Mouse (Mus musculus) brain, embryonic 14.5 days (tissue): ENCODE measurements at regions not wholly inside any gene's neighbourhood (a gene's known extent, or its start where the extent isn't known, plus 50 kb on each side); places are given as distances from the start of the nearest gene placed in this dataset.

Experiments
- DNase-seq: peaks from one replicate; pipeline ENCODE4 v3.0.0-alpha.2; 2011; ENCODE audit warnings: low read depth
- CTCF ChIP-seq: fragments of 200-500 bp; IDR thresholded peaks from 2 replicates; pipeline ENCODE4 v1.5.1; 2012; ENCODE audit warnings: inconsistent platforms, mild to moderate bottlenecking, moderate library complexity, borderline replicate concordance; ENCODE audit not compliant: insufficient read depth, insufficient read length; ENCODE audit errors: extremely low read depth
- POLR2A ChIP-seq: fragments of 200-500 bp; IDR thresholded peaks from 2 replicates; pipeline ENCODE4 v1.6.1; 2012; ENCODE audit warnings: mild to moderate bottlenecking, inconsistent platforms, borderline replicate concordance; ENCODE audit not compliant: poor library complexity, insufficient read depth, insufficient read length, severe bottlenecking; ENCODE audit errors: extremely low read depth

DNA sequence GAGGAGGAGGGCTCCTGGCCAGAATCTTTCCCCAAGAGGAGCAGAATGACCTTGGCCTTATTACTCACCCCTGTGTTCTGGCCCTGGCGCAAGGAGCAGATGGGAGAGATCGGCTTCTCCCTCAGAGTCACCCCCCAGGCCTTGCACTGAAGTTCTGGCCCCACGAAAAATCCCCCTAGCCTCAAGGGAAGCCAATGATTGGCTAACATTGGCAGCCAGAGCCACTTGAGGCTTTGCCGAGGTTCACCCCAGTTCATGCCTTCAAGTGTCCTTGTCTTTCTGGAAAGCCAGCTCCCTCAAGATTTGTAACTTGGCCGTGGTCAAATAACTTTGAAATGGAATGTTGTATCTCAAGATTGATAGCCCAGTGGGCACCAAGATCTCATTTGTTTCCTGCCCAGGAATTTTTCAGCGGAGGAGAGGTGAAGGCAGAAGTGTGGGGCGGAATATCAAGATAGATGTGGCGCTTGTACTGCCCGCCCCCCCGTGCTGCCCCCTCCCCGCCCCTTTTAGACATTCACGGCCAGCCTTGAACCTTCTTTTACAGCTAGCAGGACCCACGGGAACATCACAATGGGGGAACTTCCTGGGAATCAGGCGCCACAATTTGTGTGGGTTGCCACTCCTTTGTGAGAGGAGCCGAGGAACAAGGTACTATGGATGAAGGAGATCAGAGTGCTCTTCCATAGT lies 187.4 kb downstream of the Snx10 start:
- TF ChIP-seq CTCF, result no peak
- TF ChIP-seq POLR2A, result no peak
- no peak for DNase-seq

DNA sequence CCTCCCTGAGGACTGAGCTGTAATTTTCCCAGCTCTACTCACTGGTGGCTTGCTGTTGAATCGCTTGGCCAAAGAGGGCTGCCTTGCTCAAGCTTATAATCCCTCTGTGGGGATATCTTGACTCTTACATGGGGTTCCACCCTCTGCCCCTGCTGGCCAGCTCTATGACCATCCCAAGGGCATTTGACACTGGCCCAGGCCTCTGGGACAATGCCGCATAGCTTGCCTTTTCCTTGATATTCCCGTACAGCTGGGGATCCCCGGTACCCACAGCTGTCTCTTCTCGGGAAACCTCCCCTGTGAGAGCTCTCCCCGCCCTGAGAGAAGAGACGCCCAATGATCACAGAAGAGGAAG lies 187.9 kb downstream of the Snx10 start:
- TF ChIP-seq POLR2A, result no peak
- no peak for TF ChIP-seq CTCF
- DNase-seq, result no peak

DNA sequence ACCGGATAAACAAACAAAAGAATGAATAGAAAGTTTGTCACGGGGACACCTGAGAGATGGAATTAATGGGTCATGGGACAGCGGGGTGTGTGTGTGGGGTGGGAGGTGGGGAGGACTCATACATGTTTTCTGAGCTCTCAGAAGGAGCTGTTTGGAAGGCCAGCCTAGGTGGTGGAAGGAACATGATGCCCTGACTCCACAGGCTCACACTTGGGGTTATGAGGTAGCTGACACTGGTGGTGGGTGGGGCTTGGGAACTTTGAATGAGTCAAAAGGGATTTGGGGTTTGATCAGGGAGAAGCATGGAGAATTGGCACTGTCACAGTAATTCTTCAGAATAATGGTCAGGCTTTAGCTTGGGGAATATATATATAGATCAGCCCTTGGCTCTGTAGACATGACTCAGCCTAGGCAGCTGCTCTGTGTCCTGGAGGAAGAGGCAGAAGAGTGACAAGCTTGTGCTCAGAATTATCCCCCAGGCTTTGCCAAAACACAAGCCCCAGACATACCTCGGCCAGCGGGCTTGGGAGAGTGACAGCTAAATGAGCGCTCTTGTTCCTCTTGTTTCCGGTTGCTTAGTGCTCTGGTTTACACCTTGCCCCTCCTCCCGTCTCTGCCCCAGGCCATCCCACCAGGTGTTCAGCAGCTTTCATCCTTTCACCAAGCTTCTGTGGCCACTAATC lies 191.6 kb downstream of the Snx10 start:
- TF ChIP-seq POLR2A, result no peak
- TF ChIP-seq CTCF, result no peak
- no peak for DNase-seq

DNA sequence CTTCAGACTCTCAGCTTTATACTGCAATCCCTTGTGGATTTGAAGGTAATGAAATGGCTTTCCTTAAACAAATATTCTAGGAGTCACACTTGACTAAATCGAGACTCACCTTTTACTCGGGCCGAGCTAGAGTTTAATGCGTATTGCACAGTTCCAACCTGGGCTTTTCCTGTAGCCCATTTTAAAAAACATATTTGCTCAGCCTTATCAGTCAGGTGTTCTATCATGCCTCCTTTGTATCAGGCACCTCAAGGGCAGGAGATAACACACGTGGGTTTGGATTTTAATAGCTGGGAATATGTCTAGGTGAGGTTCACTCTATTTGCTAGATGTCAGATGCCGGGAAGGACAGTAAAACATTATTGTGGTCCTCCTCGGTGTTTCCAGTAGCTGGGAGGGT lies 193.7 kb downstream of the Snx10 start:
- TF ChIP-seq CTCF (no peak), POLR2A (no peak)
- no peak for DNase-seq

DNA sequence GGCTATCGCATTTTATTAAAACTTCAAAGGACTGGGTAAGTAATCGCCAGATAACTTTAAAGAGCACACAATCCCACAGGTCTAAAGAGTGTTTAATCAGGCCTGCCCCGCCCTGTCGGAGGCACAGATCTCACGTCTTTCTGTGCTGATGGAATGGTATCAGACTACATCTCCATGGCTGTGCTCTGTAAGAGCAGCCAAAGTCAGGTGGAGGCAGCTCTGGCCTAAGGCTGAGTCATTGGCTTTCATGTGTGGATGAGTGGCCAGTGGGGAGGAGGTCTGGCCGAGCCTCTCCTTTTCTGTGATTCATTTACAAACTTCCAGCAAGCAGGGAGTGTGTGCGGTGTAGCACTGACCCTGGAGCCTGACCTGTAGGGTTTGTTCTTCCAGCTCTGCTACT lies 197.0 kb downstream of the Snx10 start:
- no peak for DNase-seq
- TF ChIP-seq POLR2A (no peak), CTCF (no peak)

DNA sequence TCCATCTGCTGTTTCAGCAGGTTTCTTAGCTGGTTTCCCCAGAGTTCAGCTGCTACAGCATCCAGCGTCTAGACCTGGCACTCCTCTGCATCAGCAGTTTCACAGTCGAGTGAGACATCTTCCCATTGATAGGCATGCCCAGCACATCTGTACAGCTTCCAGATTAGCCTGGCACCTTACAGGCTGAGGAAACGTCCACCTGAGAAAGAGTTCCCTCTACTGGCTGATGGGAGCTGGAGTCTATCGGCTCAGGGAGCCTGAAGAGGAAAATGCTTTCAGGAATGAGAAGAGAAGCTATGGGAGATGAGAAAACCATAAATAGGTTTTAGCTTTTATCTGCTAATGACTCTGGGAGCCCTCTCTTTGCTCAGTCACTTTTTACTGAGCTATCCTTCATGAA lies 199.4 kb downstream of the Snx10 start:
- DNase-seq, result peak; percentile 56
- TF ChIP-seq CTCF (peak; percentile 42; the same call in 1 of the 2 replicates), POLR2A (no peak)

DNA sequence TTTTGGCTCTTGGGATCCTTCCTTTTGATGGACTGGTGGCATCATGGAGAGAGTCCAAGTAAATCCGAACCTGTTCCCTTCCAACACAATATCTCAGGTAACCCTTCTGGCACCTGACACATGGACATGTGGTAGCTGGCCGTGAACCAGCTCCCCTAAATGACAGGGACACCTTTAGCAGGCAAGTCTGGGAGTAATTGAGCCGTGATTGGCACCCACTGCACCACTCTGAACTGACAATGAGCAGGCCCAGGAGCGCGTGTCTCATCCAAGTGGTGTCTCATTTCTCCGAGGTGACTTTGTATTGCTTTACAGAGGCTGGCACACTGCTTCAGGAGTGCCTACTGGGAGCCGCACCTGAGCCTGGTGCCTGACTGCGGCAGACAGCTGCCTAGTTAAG lies 203.5 kb downstream of the Snx10 start:
- DNase-seq, result no peak
- no peak for TF ChIP-seq CTCF

DNA sequence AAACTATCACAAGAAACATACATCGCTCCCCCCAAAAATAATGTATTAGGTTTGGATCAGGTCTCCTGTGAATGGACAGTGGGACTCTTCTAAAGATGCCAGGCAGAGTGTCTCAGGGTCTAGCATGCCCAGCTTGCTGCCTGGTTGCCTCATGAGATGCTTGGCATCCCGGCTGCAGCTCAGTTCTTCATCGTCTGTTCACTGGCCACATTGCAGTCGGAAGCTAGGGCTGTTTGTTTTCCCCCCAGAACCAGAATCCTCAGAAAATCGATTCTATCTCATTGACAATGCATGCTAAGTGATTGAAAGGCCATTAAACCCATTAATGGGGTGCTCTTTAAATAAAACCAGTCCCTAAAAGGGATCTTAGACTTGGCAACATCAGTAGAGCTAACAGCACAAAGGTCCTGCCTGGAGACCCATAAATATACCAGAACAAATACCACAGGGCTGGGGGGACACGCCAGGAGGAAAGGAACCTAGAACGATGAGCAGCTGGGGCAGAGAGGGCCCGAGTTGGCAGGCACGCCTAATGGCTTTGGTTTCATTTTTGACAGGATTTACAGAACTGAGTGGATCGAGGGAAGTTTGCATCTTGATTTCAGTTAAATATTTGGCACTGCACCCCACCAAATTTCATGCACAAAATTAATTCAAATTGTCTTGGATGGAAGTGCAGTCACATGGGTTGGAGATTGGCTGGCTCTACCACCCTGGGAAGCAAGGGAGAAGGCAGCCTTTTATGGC lies 205.3 kb downstream of the Snx10 start:
- no peak for TF ChIP-seq CTCF
- TF ChIP-seq POLR2A, result no peak

DNA sequence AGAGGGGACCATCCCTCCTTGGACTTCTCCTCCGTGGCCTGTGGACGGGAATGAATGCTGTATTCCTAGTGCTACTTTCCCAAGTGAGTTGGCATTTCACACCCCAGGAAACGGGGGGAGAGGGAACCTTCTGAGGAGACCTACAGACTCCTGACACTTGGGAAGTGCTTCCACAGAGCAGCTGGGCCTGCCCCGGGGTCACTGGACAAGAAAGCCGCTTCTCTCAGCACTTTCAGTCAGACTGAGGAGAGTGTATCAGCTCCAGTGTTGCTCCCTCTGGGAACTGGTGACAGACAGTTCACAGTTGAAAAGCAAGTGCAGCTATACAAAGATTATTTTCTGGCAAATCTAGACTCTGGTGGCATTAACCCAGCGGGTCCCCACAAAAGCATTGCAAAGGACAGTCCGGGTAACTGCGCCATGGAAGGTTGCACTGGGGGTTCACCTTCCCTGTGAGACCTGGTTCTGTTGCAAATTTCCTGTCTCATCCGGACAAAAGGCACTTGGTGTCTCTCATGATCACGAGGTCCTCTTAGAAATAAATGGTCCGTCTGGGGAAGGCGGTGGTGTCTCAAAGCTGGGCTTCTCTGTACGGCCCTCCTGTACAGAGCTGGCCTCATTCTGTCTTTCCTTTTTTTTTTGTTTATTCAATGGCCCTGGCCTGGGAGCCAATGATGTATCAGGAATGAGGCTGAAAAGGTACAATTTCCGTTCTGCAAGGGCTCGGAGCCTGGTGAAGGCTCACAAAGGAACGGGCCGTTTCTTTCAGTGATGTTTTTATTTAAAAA lies 207.1 kb downstream of the Snx10 start:
- peak; percentile 68 for DNase-seq
- TF ChIP-seq CTCF (no peak), POLR2A (no peak)

More for the DNA sequence above, 205.3 kb downstream of the Snx10 start:
- DNase-seq, result no peak

DNA sequence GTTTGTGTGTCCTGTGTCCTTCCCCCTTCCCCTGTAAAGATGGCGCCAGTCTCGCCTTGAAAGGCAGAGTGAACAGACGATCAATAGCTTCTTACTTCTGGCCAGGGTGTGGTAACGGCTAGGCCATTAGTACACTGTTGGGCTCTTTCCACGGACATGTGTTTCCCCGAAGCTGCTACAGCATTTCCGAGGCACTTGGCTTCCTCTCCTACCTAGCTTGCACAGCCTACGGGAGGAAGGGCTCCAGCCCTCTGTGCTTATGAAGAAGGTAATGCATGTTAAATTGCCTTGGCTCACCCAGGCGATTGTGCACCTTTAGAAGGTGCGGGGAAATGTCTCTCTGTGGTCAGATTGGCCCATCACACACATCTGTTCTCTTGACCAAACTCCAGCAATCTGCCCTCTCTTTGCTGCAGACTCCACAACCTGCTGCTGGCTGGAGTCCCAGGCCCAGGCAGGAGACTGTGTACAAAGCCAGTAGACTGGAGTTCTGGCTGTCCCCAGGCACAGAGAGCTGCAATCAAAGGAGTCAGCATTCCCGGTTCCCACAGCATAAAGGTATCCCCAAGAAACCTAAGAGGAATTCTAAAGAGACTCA lies 208.7 kb downstream of the Snx10 start:
- no peak for TF ChIP-seq CTCF
- TF ChIP-seq POLR2A, result no peak
- peak; percentile 78 for DNase-seq

DNA sequence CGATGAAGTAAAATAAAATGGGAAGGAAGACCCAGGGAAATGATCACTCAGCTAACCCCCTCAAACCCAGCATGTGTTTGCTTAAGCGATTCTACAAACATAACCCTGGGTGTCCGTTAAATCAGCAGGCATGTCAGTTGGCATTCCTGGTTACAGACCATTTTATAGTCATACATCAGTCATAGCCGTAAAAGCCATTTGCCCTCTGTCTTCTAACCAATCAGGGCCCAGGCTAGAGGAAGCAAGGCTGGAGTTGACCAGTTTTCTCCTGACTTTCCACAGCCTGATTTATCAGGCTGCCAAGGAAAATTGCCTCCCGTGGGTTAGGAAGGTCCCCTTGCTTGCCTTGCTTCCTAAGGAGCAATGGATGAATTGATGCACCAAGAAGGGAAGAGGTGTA lies 212.3 kb downstream of the Snx10 start:
- TF ChIP-seq POLR2A (no peak), CTCF (no peak)
- DNase-seq, result no peak

DNA sequence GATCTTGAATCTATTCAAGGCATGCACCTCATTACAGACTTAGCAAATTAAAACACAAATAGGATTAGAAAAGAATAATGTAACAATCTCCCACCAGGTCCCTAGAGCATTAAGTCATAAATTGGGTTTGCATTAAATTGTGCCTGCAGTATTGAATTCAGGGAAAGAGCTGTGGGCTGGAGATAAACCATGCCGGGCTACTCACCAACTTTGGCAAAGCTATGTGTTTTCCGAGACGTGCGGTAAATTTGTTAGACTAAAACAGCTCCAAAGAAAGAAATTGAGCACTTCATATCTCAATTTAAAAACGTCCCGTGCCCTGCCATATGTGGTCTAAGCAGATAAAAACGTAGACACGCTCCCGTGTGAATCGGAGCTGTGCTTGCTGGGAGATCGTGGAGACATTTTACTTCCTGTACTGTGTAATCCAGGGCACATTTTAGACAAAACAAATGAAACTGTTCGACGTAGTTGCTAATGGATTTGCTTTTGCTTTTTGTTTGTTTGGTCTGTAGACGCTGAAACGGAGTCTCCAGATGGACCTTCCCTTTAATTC lies 219.5 kb downstream of the Snx10 start:
- peak; percentile 68 for DNase-seq
- no peak for TF ChIP-seq POLR2A
- TF ChIP-seq CTCF, result no peak
